In genomic region chr3:151333867-151334341, GRCm38 (mm10) we compare ENCODE assay signal across 12 mouse cellular contexts.
DNase-seq lines count a peak whose midpoint lies in the region; ATAC-seq lines count a peak whose summit lies in the region.
"Had no signal": no experiment of that assay in that cellular context is flagged by ENCODE, and none has a peak within 500 bp of the region (broad histone marks: within the 10 kb centered on the region; RNA-seq: fewer than 3 reads in every experiment).

No protein-coding gene starts in this region.

- no peaks in the 10 kb centered on the region for H3K27me3 ChIP-seq in kidney, embryonic 16.5 days (ENCODE audit: insufficient read depth, low read length)
- H3K27me3 ChIP-seq in embryonic facial prominence, embryonic 12.5 days: no peaks in the 10 kb centered on the region
- no peaks in the 10 kb centered on the region for H3K27me3 ChIP-seq in hindbrain, embryonic 13.5 days
- H3K27me3 ChIP-seq in neural tube, embryonic 15.5 days (replicated peaks): no peaks in the 10 kb centered on the region
- H3K27me3 ChIP-seq: megakaryocyte, embryonic 14.5 days had no signal

- no peak overlapping the region for H3K9ac ChIP-seq in kidney, embryonic 16.5 days (replicated peaks; ENCODE audit: low read length)
- H3K9ac ChIP-seq in embryonic facial prominence, embryonic 12.5 days: no peak overlapping the region
- no peak overlapping the region for H3K9ac ChIP-seq in hindbrain, embryonic 13.5 days
- H3K9ac ChIP-seq in neural tube, embryonic 15.5 days (replicated peaks): no peak overlapping the region
- H3K9ac ChIP-seq: liver, embryonic 14.5 days had no signal

- no peak overlapping the region for H3K27ac ChIP-seq in kidney, embryonic 16.5 days (ENCODE audit: low read length)
- peak overlapping the region; percentile 61 for H3K27ac ChIP-seq in embryonic facial prominence, embryonic 12.5 days
- peak overlapping the region; percentile 3; the same call in 1 of the 2 replicates for H3K27ac ChIP-seq in hindbrain, embryonic 13.5 days
- H3K27ac ChIP-seq in neural tube, embryonic 15.5 days (replicated peaks): no peak overlapping the region
- H3K27ac ChIP-seq: liver, embryonic 14.5 days had no signal

- ATAC-seq in kidney, embryonic 16.5 days (ENCODE audit: low FRiP score, low TSS enrichment): peak; percentile 15; the same call in 1 of the 2 replicates
- peak; percentile 76 for ATAC-seq in embryonic facial prominence, embryonic 12.5 days (ENCODE audit: insufficient number of reproducible peaks, insufficient read depth, low FRiP score, low TSS enrichment)
- ATAC-seq in hindbrain, embryonic 13.5 days (ENCODE audit: low FRiP score): peak; percentile 91
- peak; percentile 57; the same call in 1 of the 2 replicates for ATAC-seq in neural tube, embryonic 15.5 days (ENCODE audit: low FRiP score)

- H3K4me1 ChIP-seq in kidney, embryonic 16.5 days (ENCODE audit: insufficient read depth, low read length): no peaks in the 10 kb centered on the region
- peaks cover 14% of the 10 kb centered on the region; the same call in 1 of the 2 replicates for H3K4me1 ChIP-seq in embryonic facial prominence, embryonic 12.5 days
- peaks cover 20% of the 10 kb centered on the region for H3K4me1 ChIP-seq in hindbrain, embryonic 13.5 days (replicated peaks)
- peaks cover 14% of the 10 kb centered on the region for H3K4me1 ChIP-seq in neural tube, embryonic 15.5 days
- H3K4me1 ChIP-seq: megakaryocyte, embryonic 14.5 days had no signal

- H3K36me3 ChIP-seq in kidney, embryonic 16.5 days (ENCODE audit: insufficient read depth, low read length): no peaks in the 10 kb centered on the region
- H3K36me3 ChIP-seq in embryonic facial prominence, embryonic 12.5 days: no peaks in the 10 kb centered on the region
- no peaks in the 10 kb centered on the region for H3K36me3 ChIP-seq in hindbrain, embryonic 13.5 days
- H3K36me3 ChIP-seq in neural tube, embryonic 15.5 days: no peaks in the 10 kb centered on the region

- 48% methylated on average over 6 of the region's 6 CpGs for WGBS in kidney, embryonic 16.5 days
- 8% methylated on average over 6 of the region's 6 CpGs for WGBS in embryonic facial prominence, embryonic 12.5 days
- 31% methylated on average over 6 of the region's 6 CpGs for whole genome bisulfite sequencing in hindbrain, embryonic 13.5 days
- 22% methylated on average over 6 of the region's 6 CpGs for WGBS in neural tube, embryonic 15.5 days

- no peak for DNase-seq in kidney, postnatal 10 days
- no peak for DNase-seq in heart, adult 18-20 months
- DNase-seq in lung, postnatal 10 days: no peak
- no peak for DNase-seq in thymus, postnatal 14 days
- DNase-seq: adrenal gland, adult 2 months; kidney, adult 9 months had no signal

- H3K4me3 ChIP-seq in kidney, embryonic 16.5 days (ENCODE audit: low read length): no peak overlapping the region
- H3K4me3 ChIP-seq in embryonic facial prominence, embryonic 12.5 days: no peak overlapping the region
- no peak overlapping the region for H3K4me3 ChIP-seq in hindbrain, embryonic 13.5 days
- no peak overlapping the region for H3K4me3 ChIP-seq in neural tube, embryonic 15.5 days (replicated peaks)
- H3K4me3 ChIP-seq: megakaryocyte, embryonic 14.5 days had no signal

- H3K4me2 ChIP-seq in kidney, embryonic 16.5 days (replicated peaks; ENCODE audit: low read depth, low read length): no peak overlapping the region
- H3K4me2 ChIP-seq in embryonic facial prominence, embryonic 12.5 days (replicated peaks): 0 out of 2 replicates have a peak overlapping the region, but pooled peaks have one; percentile 24
- no peak overlapping the region for H3K4me2 ChIP-seq in hindbrain, embryonic 13.5 days
- no peak overlapping the region for H3K4me2 ChIP-seq in neural tube, embryonic 15.5 days

- no peaks in the 10 kb centered on the region for H3K9me3 ChIP-seq in kidney, embryonic 16.5 days (ENCODE audit: low read length)
- no peaks in the 10 kb centered on the region for H3K9me3 ChIP-seq in embryonic facial prominence, embryonic 12.5 days
- no peaks in the 10 kb centered on the region for H3K9me3 ChIP-seq in hindbrain, embryonic 13.5 days
- no peaks in the 10 kb centered on the region for H3K9me3 ChIP-seq in neural tube, embryonic 15.5 days (replicated peaks)
- H3K9me3 ChIP-seq: megakaryocyte, embryonic 14.5 days had no signal

Comparison
In these comparisons a context has a peak if more than half of its experiments do, and no peak if none do; other contexts are left out.
1. ATAC-seq: peak in every context shown above with its lines; median percentile 91 in hindbrain, embryonic 13.5 days; 76 in embryonic facial prominence, embryonic 12.5 days; 57 in neural tube, embryonic 15.5 days; 15 in kidney, embryonic 16.5 days.
2. H3K27ac ChIP-seq: peak in embryonic facial prominence, embryonic 12.5 days (single experiment) and hindbrain, embryonic 13.5 days (single experiment); none in kidney, embryonic 16.5 days (single experiment) and neural tube, embryonic 15.5 days (single experiment).